Mouse (Mus musculus) kidney, postnatal 4 days (tissue): Measurements from ENCODE around the gene Serpinb9.
"Not testable (repeated sequence)": the region's sequence is repeated elsewhere in the genome, so short reads cannot be mapped to it uniquely, and the experiment has no call there.

Source experiments
- DNase-seq, 2 experiments: peaks; one replicate each; pipeline ENCODE4 v3.0.0; 2021; ENCODE audit warnings: mixed read lengths in 2 of 2

Serpinb9 gene

DNA sequence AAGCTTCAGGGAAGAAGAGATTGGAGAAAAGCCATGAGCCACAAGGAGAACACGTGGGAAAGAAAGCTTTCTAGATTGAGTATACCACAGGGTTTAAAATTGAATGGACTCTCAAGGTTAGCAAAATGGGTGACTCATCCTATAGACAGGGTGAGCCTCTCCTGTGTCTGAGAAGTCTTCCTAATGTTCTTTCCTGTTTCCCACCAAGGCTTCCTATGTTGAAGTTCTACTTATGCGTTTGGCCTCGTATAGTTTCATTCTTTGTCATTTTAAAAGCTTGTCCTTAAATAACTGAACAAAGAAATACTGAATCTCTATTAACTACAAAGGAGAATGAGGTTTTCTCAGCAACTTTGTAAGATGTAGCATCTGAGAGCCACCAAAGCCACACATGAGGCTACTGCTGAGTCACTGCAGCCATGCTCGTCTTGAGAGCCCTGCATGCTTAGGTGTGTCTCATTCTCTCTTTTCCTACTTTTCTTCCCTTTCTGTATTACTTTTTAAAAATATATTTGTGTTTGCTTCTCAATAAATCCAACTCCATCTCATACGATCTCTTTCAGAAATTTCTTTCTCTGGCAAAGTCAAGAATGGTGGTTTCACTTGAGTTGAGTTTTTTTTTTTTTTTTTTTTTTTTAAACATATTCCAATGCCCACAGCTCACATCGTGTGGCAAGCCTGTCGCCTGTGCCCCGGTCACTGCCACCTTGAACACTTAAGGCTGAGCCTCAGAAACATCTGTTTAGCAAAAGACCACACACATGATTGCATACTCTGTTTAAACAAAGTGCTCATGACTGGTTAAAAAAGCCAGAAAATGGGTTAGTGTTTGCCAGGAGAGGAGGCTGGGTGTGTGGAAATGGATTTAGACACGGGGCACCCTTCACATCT is 718 bp downstream of the Serpinb9 start:
- no peak for DNase-seq

DNA sequence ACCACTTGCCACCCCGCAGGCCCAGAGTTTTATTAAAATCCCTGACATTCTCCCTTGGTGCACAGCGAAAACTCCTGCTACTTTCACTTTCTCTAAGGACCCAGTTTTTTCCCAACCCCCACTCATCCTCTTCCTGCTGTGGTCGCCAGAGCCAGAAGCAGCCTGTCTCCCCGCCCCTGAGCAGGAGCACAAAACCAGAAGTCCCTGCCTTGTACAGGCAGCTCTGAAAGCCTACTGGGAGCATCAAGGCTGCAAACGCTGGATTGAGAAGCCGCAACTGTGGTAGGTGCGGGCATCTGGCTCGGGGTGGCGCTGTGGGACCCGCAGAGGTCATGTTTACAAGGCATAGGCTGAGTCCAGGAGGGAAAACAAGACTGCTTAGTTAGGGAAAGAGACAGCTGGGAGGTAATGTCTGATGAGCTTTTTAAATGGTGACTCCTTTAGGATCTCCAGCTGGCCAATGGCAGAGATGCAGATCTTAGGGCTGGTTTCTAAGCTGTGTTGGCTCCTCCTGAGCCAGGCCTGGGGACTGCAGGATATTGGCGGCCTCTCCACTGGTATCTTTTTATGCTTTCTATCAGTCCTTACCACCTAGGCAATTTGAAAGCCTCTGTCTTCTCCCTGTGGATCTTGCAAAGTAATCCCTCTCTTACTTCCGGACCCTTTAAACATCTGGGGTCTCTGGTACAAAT is 1.5 kb downstream of the Serpinb9 start:
- DNase-seq = peak; percentile 88 to 92

- no peak for DNase-seq
Observed at GRCm38 (mm10) chr13:33005501-33006075, 2.5 kb downstream of the Serpinb9 start.

DNA sequence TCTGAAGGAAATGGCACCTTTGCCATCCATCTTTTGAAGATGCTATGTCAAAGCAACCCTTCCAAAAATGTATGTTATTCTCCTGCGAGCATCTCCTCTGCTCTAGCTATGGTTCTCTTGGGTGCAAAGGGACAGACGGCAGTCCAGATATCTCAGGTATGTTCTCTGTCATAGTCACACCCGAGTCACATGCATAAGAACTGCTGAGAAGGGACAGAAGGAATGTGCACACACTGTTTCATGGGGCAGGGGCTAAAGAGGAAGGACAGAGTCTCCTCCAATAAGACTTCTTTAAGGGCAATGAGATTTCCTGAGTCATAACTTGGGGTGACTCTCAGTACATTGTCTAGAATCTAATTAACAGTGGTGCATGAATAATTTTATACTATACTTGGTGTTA is 3.5 kb downstream of the Serpinb9 start:
- no peak for DNase-seq

DNA sequence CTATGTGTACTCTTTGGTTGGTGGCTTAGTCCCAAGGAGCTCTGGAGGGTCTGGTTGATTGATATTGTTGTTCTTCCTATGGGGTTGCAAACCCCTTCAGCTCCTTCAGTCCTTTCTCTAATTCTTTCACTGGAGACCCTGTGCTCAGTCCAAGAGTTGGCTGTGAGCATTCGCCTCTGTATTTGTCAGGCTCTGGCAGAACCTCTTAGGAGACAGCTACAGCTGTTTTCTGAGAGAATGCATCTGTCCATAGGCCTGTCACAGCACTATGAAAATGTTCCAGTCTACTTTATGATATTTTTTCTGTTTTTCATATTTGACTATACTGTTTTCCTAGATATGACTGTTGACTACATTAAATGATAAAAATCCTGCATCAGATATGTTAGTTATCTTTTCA is 9.3 kb downstream of the Serpinb9 start:
- peak; percentile 18 to 27 for DNase-seq

- no peak for DNase-seq
Observed at GRCm38 (mm10) chr13:33013271-33013670, 10.2 kb downstream of the Serpinb9 start.

- DNase-seq = no peak
Observed at GRCm38 (mm10) chr13:33022371-33022770, 19.3 kb downstream of the Serpinb9 start.

DNA sequence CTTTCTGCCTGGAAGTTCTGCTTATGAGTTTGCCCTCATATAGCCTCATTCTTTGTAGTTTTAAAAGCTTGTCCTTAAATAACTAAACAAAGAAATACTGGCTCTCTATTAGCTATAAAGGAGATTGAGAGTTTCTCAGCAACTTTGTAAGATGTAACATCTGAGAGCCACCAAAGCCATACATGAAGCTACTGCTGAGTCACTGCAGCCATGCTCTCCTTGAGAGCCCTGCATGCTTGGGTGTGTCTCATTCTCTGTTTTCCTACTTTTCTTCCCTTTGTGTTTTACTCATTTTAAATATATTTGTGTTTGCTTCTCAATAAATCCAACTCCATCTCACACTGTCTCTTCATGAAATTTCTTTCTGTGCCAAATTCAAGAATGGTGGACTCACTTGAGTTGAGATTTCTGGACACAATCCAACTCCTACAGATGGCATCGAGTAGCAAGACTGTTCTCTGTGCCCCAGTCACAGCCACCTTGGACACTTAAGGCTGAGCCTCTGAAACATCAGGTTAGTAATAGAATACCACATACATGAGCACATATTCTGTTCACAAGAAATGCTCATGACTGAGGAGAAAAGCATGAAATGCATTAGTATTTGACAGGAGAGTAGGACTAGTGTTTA is 23.5 kb downstream of the Serpinb9 start:
- DNase-seq = no peak

DNA sequence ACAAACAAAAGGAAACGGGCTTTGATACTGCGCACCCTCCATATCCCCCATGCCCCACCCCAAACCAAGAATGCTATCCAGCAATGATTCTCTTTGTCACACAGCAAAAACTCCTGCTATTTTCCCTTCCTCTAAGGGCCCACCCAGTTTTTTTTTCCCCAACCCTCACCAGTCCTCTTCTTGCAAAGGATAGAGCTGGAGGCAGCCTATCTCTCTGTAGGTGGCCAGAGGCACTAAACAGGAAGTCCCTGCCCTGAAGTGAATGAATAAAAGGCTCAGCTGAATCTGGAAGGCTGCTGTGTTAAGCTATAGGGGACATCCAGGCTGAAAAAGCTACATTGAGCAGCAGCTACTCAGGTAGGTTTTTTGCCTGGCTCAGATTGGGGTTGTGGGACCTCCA is 24.2 kb downstream of the Serpinb9 start, which contains the start of gene Serpinb9b:
TSS of gene Serpinb9b (plus strand) at position 173 of the 400 bp plus-strand sequence.
- DNase-seq = no peak

- no peak for DNase-seq
Observed at GRCm38 (mm10) chr13:33028146-33028545, 25.1 kb downstream of the Serpinb9 start.

DNA sequence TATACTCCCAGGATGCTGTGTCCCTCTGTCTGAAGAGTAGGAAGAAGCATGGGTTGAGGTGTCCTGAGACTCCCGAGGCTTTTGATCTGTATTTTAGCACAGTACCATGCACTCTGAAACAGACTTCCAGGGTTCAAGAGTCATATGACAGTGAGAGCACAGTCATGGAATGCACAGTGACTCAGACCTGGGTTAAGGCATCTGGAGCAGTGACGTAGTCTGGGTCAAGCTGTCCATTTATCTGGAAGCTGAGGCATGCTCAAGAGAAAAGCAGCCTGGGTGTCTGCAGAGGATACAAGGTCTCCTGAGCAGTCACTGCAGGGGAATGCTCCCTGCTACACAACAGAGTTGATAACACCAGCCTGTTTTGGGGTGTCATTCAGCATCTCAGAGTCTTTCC is 25.5 kb downstream of the Serpinb9 start:
- no peak for DNase-seq

DNA sequence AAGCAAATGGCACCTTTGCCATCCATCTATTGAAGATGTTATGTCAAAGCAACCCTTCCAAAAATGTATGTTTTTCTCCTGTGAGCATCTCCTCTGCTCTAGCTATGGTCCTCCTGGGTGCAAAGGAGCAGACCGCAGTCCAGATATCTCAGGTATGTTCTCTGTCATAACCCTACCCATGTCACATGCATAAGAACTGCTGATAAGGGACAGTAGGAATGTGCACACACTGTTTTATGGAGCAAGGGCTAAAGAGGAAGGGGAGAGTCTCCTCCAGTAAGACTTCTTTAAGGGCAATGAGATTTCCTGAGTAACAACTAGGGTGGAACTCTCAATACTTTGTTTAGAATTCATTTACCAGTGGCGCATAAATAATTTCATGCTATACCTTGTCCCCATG is 26.4 kb downstream of the Serpinb9 start:
- DNase-seq = not testable (repeated sequence)

GRCm38 (mm10) chr13:33030281-33030680 is 27.2 kb downstream of the Serpinb9 start:
- no peak for DNase-seq

GRCm38 (mm10) chr13:33035506-33035905 is 32.5 kb downstream of the Serpinb9 start:
- no peak for DNase-seq

GRCm38 (mm10) chr13:33043542-33043941 is 40.5 kb downstream of the Serpinb9 start:
- no peak for DNase-seq

DNA sequence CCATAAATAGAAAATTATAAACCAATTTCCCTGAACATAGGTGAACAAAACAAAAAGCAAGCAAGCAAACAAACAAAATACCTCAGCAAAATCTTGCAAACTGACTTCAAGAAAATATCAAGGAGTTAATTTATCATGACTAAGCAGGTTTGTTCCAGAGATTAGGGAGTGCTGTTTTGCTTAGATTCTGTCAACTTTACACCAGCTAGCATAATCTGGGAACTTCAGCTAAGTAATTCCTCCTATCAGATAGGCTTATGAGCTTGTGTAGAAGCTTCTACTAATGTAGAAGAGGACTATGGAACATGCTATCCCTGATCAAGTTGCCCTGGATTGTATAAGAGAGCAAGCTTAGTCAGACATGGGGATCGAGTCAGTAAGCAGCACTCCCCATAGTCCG is 44.2 kb downstream of the Serpinb9 start:
- no peak for DNase-seq

DNA sequence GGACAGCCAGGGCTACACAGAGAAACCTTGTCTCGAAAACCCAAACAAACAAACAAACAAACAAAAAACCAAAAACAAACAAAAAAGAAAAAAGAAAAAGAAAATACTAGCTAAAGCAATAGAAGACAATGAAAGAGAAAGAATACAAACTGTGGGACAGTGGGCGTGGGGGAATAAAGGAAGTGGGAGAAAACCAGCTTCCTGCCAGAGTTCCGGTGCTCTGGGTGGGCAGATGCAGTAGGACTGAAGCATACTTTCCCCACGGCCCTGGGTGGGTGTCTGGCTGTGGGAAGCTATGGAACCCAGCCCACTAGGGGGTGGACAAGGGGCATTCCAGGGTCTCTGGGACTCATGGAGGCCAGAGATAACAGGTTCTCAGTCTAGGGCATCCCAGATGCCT is 45.1 kb downstream of the Serpinb9 start:
- DNase-seq = no peak

GRCm38 (mm10) chr13:33051697-33052096 is 48.6 kb downstream of the Serpinb9 start:
- no peak for DNase-seq

GRCm38 (mm10) chr13:33063048-33063447 is 60.0 kb downstream of the Serpinb9 start:
- DNase-seq = no peak
